Mouse (Mus musculus): ENCODE results near the gene Tlr5.

Gene Tlr5

GRCm38 (mm10) chr1:182987801-182988200 is 33.2 kb downstream of the Tlr5 start:
- DNase-seq (ENCODE audit: extremely low read depth, low read depth, low spot score), result no peak

GRCm38 (mm10) chr1:182988646-182989045 is 34.1 kb downstream of the Tlr5 start:
- no peak for DNase-seq (ENCODE audit: extremely low read depth, low read depth, low spot score)

GRCm38 (mm10) chr1:182990092-182990762 is 35.6 kb downstream of the Tlr5 start:
- DNase-seq (ENCODE audit: extremely low read depth, low read depth, low spot score), result no peak

- no peak for DNase-seq (ENCODE audit: extremely low read depth, low read depth, low spot score)
Measured at GRCm38 (mm10) chr1:182991002-182991778, 36.6 kb downstream of the Tlr5 start.
